8 mouse cellular contexts compared by ENCODE assay signal in genomic region chr10:4347136-4347492, GRCm38 (mm10). TPM values are rescaled to one million over a fixed set of nuclear protein-coding genes. Genes with fewer than 3 reads are reported as not detected.
DNase-seq lines count a peak whose midpoint lies in the region; ATAC-seq and TF ChIP-seq lines count a peak whose summit lies in the region.

No protein-coding gene starts in this region.

- 54% methylated on average over 4 of the region's 4 CpGs for WGBS in kidney, postnatal 0 days
- WGBS in forebrain, embryonic 10.5 days: 74% methylated on average over 4 of the region's 4 CpGs
- 63% methylated on average over 4 of the region's 4 CpGs for WGBS in intestine, postnatal 0 days
- 77% methylated on average over 4 of the region's 4 CpGs for WGBS in midbrain, postnatal 0 days

- H3K27ac ChIP-seq in kidney, postnatal 0 days: no peak overlapping the region
- no peak overlapping the region for H3K27ac ChIP-seq in forebrain, embryonic 10.5 days
- no peak overlapping the region for H3K27ac ChIP-seq in intestine, postnatal 0 days (ENCODE audit: low read depth, low read length)
- no peak overlapping the region for H3K27ac ChIP-seq in midbrain, postnatal 0 days (ENCODE audit: low read depth, low read length)

- no peak overlapping the region for H3K9ac ChIP-seq in kidney, postnatal 0 days (ENCODE audit: low read depth, low read length)
- no peak overlapping the region for H3K9ac ChIP-seq in intestine, postnatal 0 days (ENCODE audit: low read depth, low read length)
- no peak overlapping the region for H3K9ac ChIP-seq in midbrain, postnatal 0 days (replicated peaks; ENCODE audit: low read length, poor library complexity, severe bottlenecking)

- no peak for DNase-seq in kidney, postnatal 0 days (ENCODE audit: low spot score)
- DNase-seq in kidney, postnatal 14 days: no peak
- no peak for DNase-seq in forebrain, embryonic 10.5 days (ENCODE audit: extremely low spot score, low spot score)
- no peak for DNase-seq in midbrain, postnatal 0 days (ENCODE audit: low spot score)
- DNase-seq in urinary bladder, adult 18-20 months (ENCODE audit: low spot score in 2 of 2): no peak
- no peak for DNase-seq in layer of hippocampus, adult 9-10 months (ENCODE audit: low spot score)
- no peak for DNase-seq in yolk sac, embryonic 10.5 days (ENCODE audit: low spot score)

- TF ChIP-seq CTCF in kidney, postnatal 0 days (IDR thresholded peaks at IDR 0.05; ENCODE audit: low read depth): no peak
- no peak for TF ChIP-seq CTCF in intestine, postnatal 0 days (IDR thresholded peaks at IDR 0.05; ENCODE audit: low read depth)
- no peak for TF ChIP-seq CTCF in midbrain, postnatal 0 days (IDR thresholded peaks at IDR 0.05)

- H3K4me2 ChIP-seq in kidney, postnatal 0 days (ENCODE audit: low read length): peak overlapping the region; percentile 58; the same call in 1 of the 2 replicates
- peak overlapping the region; percentile 70 for H3K4me2 ChIP-seq in intestine, postnatal 0 days (replicated peaks; ENCODE audit: low read depth)
- peak overlapping the region; percentile 50; the same call in 1 of the 2 replicates for H3K4me2 ChIP-seq in midbrain, postnatal 0 days (ENCODE audit: low read depth, low read length, poor library complexity, severe bottlenecking)

- H3K36me3 ChIP-seq in kidney, postnatal 0 days (ENCODE audit: insufficient read depth, low read length): no peaks in the 10 kb centered on the region
- no peaks in the 10 kb centered on the region for H3K36me3 ChIP-seq in forebrain, embryonic 10.5 days (replicated peaks)
- H3K36me3 ChIP-seq in intestine, postnatal 0 days (ENCODE audit: control insufficient read depth, insufficient read depth): no peaks in the 10 kb centered on the region
- H3K36me3 ChIP-seq in midbrain, postnatal 0 days (ENCODE audit: insufficient read depth, low read length): no peaks in the 10 kb centered on the region

- H3K4me1 ChIP-seq in kidney, postnatal 0 days (replicated peaks; ENCODE audit: insufficient read depth, low read length): no peaks in the 10 kb centered on the region
- H3K4me1 ChIP-seq in forebrain, embryonic 10.5 days: peaks cover 10% of the 10 kb centered on the region
- 0 out of 2 replicates have a peak, but pooled peaks cover 5% of the 10 kb centered on the region for H3K4me1 ChIP-seq in intestine, postnatal 0 days (replicated peaks; ENCODE audit: control insufficient read depth, insufficient read depth, low read length)
- H3K4me1 ChIP-seq in midbrain, postnatal 0 days (ENCODE audit: insufficient read depth, low read length): no peaks in the 10 kb centered on the region

- ATAC-seq in kidney, postnatal 0 days (replicated peaks; ENCODE audit: low FRiP score, low read depth): peak; percentile 72; the same call in 1 of the 2 replicates
- ATAC-seq in intestine, postnatal 0 days: peak; percentile 40
- peak; percentile 67 for ATAC-seq in midbrain, postnatal 0 days (ENCODE audit: low FRiP score)

- no peaks in the 10 kb centered on the region for H3K27me3 ChIP-seq in kidney, postnatal 0 days (ENCODE audit: insufficient read depth, low read length)
- no peaks in the 10 kb centered on the region for H3K27me3 ChIP-seq in forebrain, embryonic 10.5 days (ENCODE audit: poor library complexity, severe bottlenecking)
- no peaks in the 10 kb centered on the region for H3K27me3 ChIP-seq in intestine, postnatal 0 days (replicated peaks; ENCODE audit: control insufficient read depth, insufficient read depth, low read length)
- H3K27me3 ChIP-seq in midbrain, postnatal 0 days (ENCODE audit: insufficient read depth, low read length): no peaks in the 10 kb centered on the region

- H3K4me3 ChIP-seq in kidney, postnatal 0 days (replicated peaks; ENCODE audit: low read depth, low read length): no peak overlapping the region
- H3K4me3 ChIP-seq in forebrain, embryonic 10.5 days: peak overlapping the region; percentile 53
- H3K4me3 ChIP-seq in intestine, postnatal 0 days (ENCODE audit: low read depth, low read length): no peak overlapping the region; the same call in 1 of the 2 replicates
- no peak overlapping the region for H3K4me3 ChIP-seq in midbrain, postnatal 0 days (ENCODE audit: low read depth, low read length)

- H3K9me3 ChIP-seq in kidney, postnatal 0 days (replicated peaks; ENCODE audit: low read length): no peaks in the 10 kb centered on the region
- no peaks in the 10 kb centered on the region for H3K9me3 ChIP-seq in forebrain, embryonic 10.5 days
- H3K9me3 ChIP-seq in intestine, postnatal 0 days (ENCODE audit: control insufficient read depth): no peaks in the 10 kb centered on the region
- no peaks in the 10 kb centered on the region for H3K9me3 ChIP-seq in midbrain, postnatal 0 days (ENCODE audit: low read length)

RNA-seq across cellular contexts. Expression of gene Zbtb2, which starts 40.8 kb away (rescaled TPM):
- polyA plus RNA-seq in kidney, postnatal 0 days (2015; fragmentation: Nextera tagmentation; extraction: Ambion mirVana): 13.0 and 13.7 TPM in 2 replicates
- polyA plus RNA-seq in forebrain, embryonic 10.5 days (2016; fragmentation: Nextera tagmentation; extraction: Ambion mirVana): 19.7 and 21.6 TPM in 2 replicates
- 5.1 and 5.6 TPM in 2 replicates for polyA plus RNA-seq in intestine, postnatal 0 days (2015; fragmentation: Nextera tagmentation; extraction: Ambion mirVana)
- total RNA-seq in midbrain, postnatal 0 days (2014; rRNA removed): 17.7 and 18.5 TPM in 2 replicates
- polyA plus RNA-seq in midbrain, postnatal 0 days (2015; fragmentation: Nextera tagmentation; extraction: Ambion mirVana): 12.0 and 14.8 TPM in 2 replicates
